Mouse (Mus musculus) lung, postnatal 0 days (tissue): ENCODE measurements around the gene Slc6a12. TPM values are rescaled to one million over a fixed set of nuclear protein-coding genes. Genes with fewer than 3 reads are reported as not detected.

Source experiments
- ATAC-seq: fragments of 200-750 bp; cut with Nextera tagmentation; 2 replicates; pipeline ENCODE4 v1.8.0; 2017; ENCODE audit warnings: moderate library complexity
- DNase-seq: peaks from one replicate; pipeline ENCODE4 v3.0.0-alpha.2; 2016; ENCODE audit warnings: low spot score
- H3K27ac ChIP-seq: fragments of 300-500 bp; sonication (generic); 2 replicates; pipeline ENCODE4 v1.5.1; 2014; ENCODE audit warnings: antibody characterized with exemption, mild to moderate bottlenecking, low read length, mixed read lengths
- H3K27me3 ChIP-seq: fragments of 300-500 bp; sonication (generic); replicated peaks from 2 replicates; pipeline ENCODE4 v1.6.1; 2014; ENCODE audit warnings: low read length, mixed read lengths; ENCODE audit not compliant: insufficient read depth
- H3K36me3 ChIP-seq: fragments of 300-500 bp; sonication (generic); 2 replicates; pipeline ENCODE4 v1.6.1; 2014; ENCODE audit warnings: low read length, mixed read lengths; ENCODE audit not compliant: insufficient read depth
- H3K4me1 ChIP-seq: fragments of 300-500 bp; sonication (generic); 2 replicates; pipeline ENCODE4 v1.6.1; 2014; ENCODE audit warnings: antibody characterized with exemption, low read depth, low read length, mixed read lengths; ENCODE audit not compliant: insufficient read depth
- H3K4me2 ChIP-seq: fragments of 300-500 bp; sonication (generic); replicated peaks from 2 replicates; pipeline ENCODE4 v1.6.1; 2014; ENCODE audit warnings: low read depth, mild to moderate bottlenecking, low read length, moderate library complexity, mixed read lengths
- H3K4me3 ChIP-seq: fragments of 300-500 bp; sonication (generic); 2 replicates; pipeline ENCODE4 v1.5.1; 2014; ENCODE audit warnings: low read depth, low read length
- H3K9ac ChIP-seq: fragments of 300-500 bp; sonication (generic); replicated peaks from 2 replicates; pipeline ENCODE4 v1.6.1; 2014; ENCODE audit warnings: low read depth, mild to moderate bottlenecking
- H3K9me3 ChIP-seq: fragments of 300-500 bp; sonication (generic); 2 replicates; pipeline ENCODE4 v1.6.1; 2016; ENCODE audit warnings: low read length, mixed read lengths
- CTCF ChIP-seq: IDR thresholded peaks from 2 replicates; pipeline ENCODE4 v1.5.1; 2016; ENCODE audit warnings: antibody characterized with exemption, mild to moderate bottlenecking
- EP300 ChIP-seq: IDR thresholded peaks from 2 replicates; pipeline ENCODE4 v1.6.1; 2016; ENCODE audit warnings: antibody characterized with exemption, mild to moderate bottlenecking, control low read depth
- WGBS: fragments of 180-500 bp; shearing (Covaris S2); extraction: QIAGEN DNeasy Blood & Tissue Kit; methylation state at CpG from one replicate; pipeline ENCODE4 v1.1.7; 2014; 5-methylcytosine and 5-hydroxymethylcytosine counted together
- polyA plus RNA-seq: library from polyadenylated mRNA; unstranded; fragments of >200 nt; fragmentation: Nextera tagmentation; extraction: Ambion mirVana; gene quantifications from 2 replicates; pipeline ENCODE4 v1.2.1, GENCODE M21; 2015

Slc6a12 gene
- polyA plus RNA-seq, 1 experiment from 2014 or later = not detected

GRCm38 (mm10) chr6:121371197-121371980 is 28.5 kb downstream of the Slc6a12 start:
- no peaks in the 10 kb centered on the region for H3K4me1 ChIP-seq
- ATAC-seq = no peak
- H3K36me3 ChIP-seq = no peaks in the 10 kb centered on the region
- no peak overlapping the region for H3K27ac ChIP-seq
- H3K4me3 ChIP-seq = no peak overlapping the region
- no peak for TF ChIP-seq CTCF
- no peak for TF ChIP-seq EP300
- H3K9me3 ChIP-seq = no peaks in the 10 kb centered on the region
- no peak overlapping the region for H3K4me2 ChIP-seq
- DNase-seq = no peak
- no peak overlapping the region for H3K9ac ChIP-seq
- H3K27me3 ChIP-seq = no peaks in the 10 kb centered on the region
- 46% methylated on average over 10 of the region's 10 CpGs for WGBS

- ATAC-seq = no peak
- no peak overlapping the region for H3K27ac ChIP-seq
- H3K27me3 ChIP-seq = no peaks in the 10 kb centered on the region
These were observed 33.3 kb downstream of the Slc6a12 start for GRCm38 (mm10) chr6:121376159-121376558.

DNA sequence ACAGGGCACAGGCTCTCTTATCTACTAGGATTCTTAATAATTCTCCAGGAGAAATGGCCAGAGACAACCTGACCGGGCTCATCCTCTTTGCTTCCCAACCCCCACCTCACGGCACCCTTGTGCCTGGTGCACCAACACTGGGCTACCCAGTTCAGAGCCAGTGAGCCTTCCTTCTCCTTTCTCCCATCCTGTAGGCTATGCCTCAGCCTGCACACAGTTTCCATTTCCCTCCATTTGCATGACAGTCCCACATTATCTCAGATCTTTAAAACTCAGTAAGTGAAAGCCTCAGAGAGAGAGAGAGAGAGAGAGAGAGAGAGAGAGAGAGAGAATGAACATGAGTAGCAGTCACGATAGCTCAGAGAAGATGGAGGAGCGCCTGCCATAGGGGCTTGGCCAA is 35.4 kb downstream of the Slc6a12 start:
- DNase-seq = no peak
- Histone ChIP-seq H3K4me2 (no peak overlapping the region), H3K27ac (no peak overlapping the region), H3K27me3 (no peaks in the 10 kb centered on the region), H3K36me3 (no peaks in the 10 kb centered on the region), H3K4me1 (no peaks in the 10 kb centered on the region), H3K9ac (no peak overlapping the region), H3K4me3 (no peak overlapping the region), H3K9me3 (no peaks in the 10 kb centered on the region)
- no peak for TF ChIP-seq EP300
- TF ChIP-seq CTCF = no peak
- WGBS = 61% methylated on average over 4 of the region's 4 CpGs
- ATAC-seq = no peak

More at GRCm38 (mm10) chr6:121376159-121376558, 33.3 kb downstream of the Slc6a12 start:
- H3K4me3 ChIP-seq = no peak overlapping the region
- DNase-seq = no peak
- no peaks in the 10 kb centered on the region for H3K4me1 ChIP-seq
- no peak overlapping the region for H3K9ac ChIP-seq
- no peaks in the 10 kb centered on the region for H3K36me3 ChIP-seq
- no peak overlapping the region for H3K4me2 ChIP-seq
- 61% methylated on average over 11 of the region's 12 CpGs for WGBS
- TF ChIP-seq CTCF = no peak
- no peak for TF ChIP-seq EP300
- H3K9me3 ChIP-seq = no peaks in the 10 kb centered on the region

DNA sequence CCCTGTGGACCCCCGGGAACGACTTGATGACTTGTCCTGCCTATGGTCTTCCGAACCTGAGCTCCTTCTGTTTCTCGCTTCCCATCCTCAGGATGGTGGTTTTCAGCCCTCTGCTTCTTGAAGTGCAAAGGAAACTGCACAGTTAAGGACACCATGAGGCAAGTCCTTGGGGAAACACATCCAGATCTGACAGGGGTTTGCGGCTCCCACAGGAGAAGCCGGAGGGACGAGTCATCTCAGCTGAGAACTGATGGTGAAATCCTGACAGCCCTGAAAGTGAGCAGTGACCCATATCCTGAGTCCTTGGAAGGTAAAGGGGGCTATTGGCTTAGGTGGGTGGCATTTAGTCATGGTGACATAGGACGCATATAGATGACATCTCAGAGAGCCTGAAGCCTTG is 37.7 kb downstream of the Slc6a12 start:
- TF ChIP-seq EP300 (no peak), CTCF (no peak)
- DNase-seq (no peak), ATAC-seq (no peak)
- WGBS = 74% methylated on average over 8 of the region's 8 CpGs
- Histone ChIP-seq H3K9ac (no peak overlapping the region), H3K4me2 (no peak overlapping the region), H3K27me3 (no peaks in the 10 kb centered on the region), H3K27ac (no peak overlapping the region), H3K4me3 (no peak overlapping the region), H3K4me1 (no peaks in the 10 kb centered on the region), H3K9me3 (no peaks in the 10 kb centered on the region), H3K36me3 (no peaks in the 10 kb centered on the region)

DNA sequence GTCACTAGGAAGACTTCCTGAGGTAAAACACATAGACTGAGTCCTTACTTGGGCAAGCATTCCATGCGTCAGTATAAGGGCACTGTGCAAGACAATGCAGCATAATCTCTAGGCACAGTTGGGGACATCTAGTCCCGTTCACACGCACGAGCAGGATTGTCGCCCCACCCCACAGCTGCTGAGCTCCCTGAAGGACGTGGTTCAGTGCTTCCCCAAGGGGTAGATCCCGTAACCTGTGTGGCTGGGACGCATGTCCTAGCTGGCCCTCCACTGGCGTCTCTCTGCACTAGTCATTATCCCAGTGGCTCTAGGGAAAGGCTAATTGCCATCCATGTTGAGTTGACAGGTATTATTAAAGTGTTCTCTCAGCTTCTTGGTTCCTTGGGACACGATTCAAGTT is 39.2 kb downstream of the Slc6a12 start:
- Histone ChIP-seq H3K4me3 (no peak overlapping the region), H3K9me3 (no peaks in the 10 kb centered on the region), H3K27ac (no peak overlapping the region), H3K36me3 (no peaks in the 10 kb centered on the region), H3K9ac (no peak overlapping the region), H3K4me1 (no peaks in the 10 kb centered on the region), H3K27me3 (no peaks in the 10 kb centered on the region), H3K4me2 (no peak overlapping the region)
- 51% methylated on average over 10 of the region's 10 CpGs for WGBS
- ATAC-seq = no peak
- TF ChIP-seq CTCF = no peak
- no peak for TF ChIP-seq EP300
- no peak for DNase-seq

- ATAC-seq = no peak
- Histone ChIP-seq H3K27me3 (no peaks in the 10 kb centered on the region), H3K9ac (no peak overlapping the region), H3K4me3 (no peak overlapping the region), H3K27ac (no peak overlapping the region), H3K9me3 (no peaks in the 10 kb centered on the region), H3K36me3 (no peaks in the 10 kb centered on the region), H3K4me1 (no peaks in the 10 kb centered on the region), H3K4me2 (no peak overlapping the region)
- TF ChIP-seq EP300 (no peak), CTCF (no peak)
- no peak for DNase-seq
- WGBS = 71% methylated on average over 3 of the region's 3 CpGs
These were observed 42.5 kb downstream of the Slc6a12 start for GRCm38 (mm10) chr6:121385397-121385796.
